Mouse (Mus musculus): ENCODE results near the gene Chst8.

Chst8 gene

GRCm38 (mm10) chr7:34675831-34676514, 136.5 kb downstream of the Chst8 start:
- ChIA-PET POLR2A (interaction anchor here in 3 of 4 experiments (0.6 to 2.9 kb wide), 12 partner anchors 25 to 501 kb away, joined by 3 to 13 read pairs (median 4); no protein-coding TSS in a partner anchor), CTCF (interaction anchor here (0.5 to 6.3 kb wide), 49 partner anchors 10 to 740 kb away, joined by 3 to 50 read pairs (median 4); no protein-coding TSS in a partner anchor)

GRCm38 (mm10) chr7:34675120-34675790, 137.3 kb downstream of the Chst8 start:
- CTCF ChIA-PET = interaction anchor here (0.5 to 6.3 kb wide), 39 partner anchors 15 to 741 kb away, joined by 3 to 50 read pairs (median 4); no protein-coding TSS in a partner anchor

GRCm38 (mm10) chr7:34672916-34673315, 139.6 kb downstream of the Chst8 start:
- ChIA-PET CTCF (interaction anchor here (0.6 to 6.3 kb wide), 24 partner anchors 18 to 269 kb away, joined by 3 to 50 read pairs (median 4); no protein-coding TSS in a partner anchor), POLR2A (interaction anchor here (0.6 to 8.6 kb wide), 6 partner anchors 18 to 283 kb away, joined by 3 to 78 read pairs (median 8); no protein-coding TSS in a partner anchor)

More at GRCm38 (mm10) chr7:34675120-34675790, 137.3 kb downstream of the Chst8 start:
- POLR2A ChIA-PET = interaction anchor here in 3 of 4 experiments (0.6 to 8.6 kb wide), 22 partner anchors 20 to 502 kb away, joined by 3 to 78 read pairs (median 4); no protein-coding TSS in a partner anchor

GRCm38 (mm10) chr7:34671911-34672310, 140.6 kb downstream of the Chst8 start:
- POLR2A ChIA-PET = interaction anchor here in 2 of 4 experiments (1.1 to 8.6 kb wide), 6 partner anchors 48 to 269 kb away, joined by 3 to 78 read pairs (median 4); no protein-coding TSS in a partner anchor
- CTCF ChIA-PET = interaction anchor here (0.5 to 3.9 kb wide), 16 partner anchors 50 to 1203 kb away, joined by 3 to 29 read pairs (median 4); no protein-coding TSS in a partner anchor

GRCm38 (mm10) chr7:34670778-34671177, 141.7 kb downstream of the Chst8 start:
- ChIA-PET CTCF (interaction anchor here (0.6 to 3.1 kb wide), 22 partner anchors 15 to 506 kb away, joined by 3 to 27 read pairs (median 4); no protein-coding TSS in a partner anchor), POLR2A (interaction anchor here in 3 of 4 experiments (0.5 to 8.6 kb wide), 31 partner anchors 12 to 539 kb away, joined by 3 to 78 read pairs (median 5); partner anchors contain the start of gene Kctd15 (in 1 of the 3))

GRCm38 (mm10) chr7:34669336-34669735, 143.2 kb downstream of the Chst8 start:
- CTCF ChIA-PET = interaction anchor here in 3 of 4 experiments (0.5 to 3.1 kb wide), 21 partner anchors 8 to 402 kb away, joined by 3 to 27 read pairs (median 5); partner anchors contain the start of gene Kctd15 (in 1 of the 3)

GRCm38 (mm10) chr7:34667874-34668273, 144.6 kb downstream of the Chst8 start:
- POLR2A ChIA-PET = interaction anchor here in 3 of 4 experiments (0.5 to 8.6 kb wide), 16 partner anchors 9 to 278 kb away, joined by 3 to 78 read pairs (median 6); partner anchors contain the start of gene Kctd15 (in 1 of the 3)
- CTCF ChIA-PET = interaction anchor here in 3 of 4 experiments (0.8 to 2.2 kb wide), 5 partner anchors 13 to 261 kb away, joined by 3 to 14 read pairs (median 9); no protein-coding TSS in a partner anchor

More at GRCm38 (mm10) chr7:34669336-34669735, 143.2 kb downstream of the Chst8 start:
- POLR2A ChIA-PET = interaction anchor here (0.5 to 8.6 kb wide), 41 partner anchors 9 to 544 kb away, joined by 3 to 78 read pairs (median 4); partner anchors contain the start of genes Kctd15 (in 1 of the 4) and Pdcd2l (in 1 of the 4)

- CTCF ChIA-PET = interaction anchor here in 2 of 4 experiments (0.7 to 1.0 kb wide), 3 partner anchors 12 to 308 kb away, joined by 3 to 4 read pairs (median 3); no protein-coding TSS in a partner anchor
- POLR2A ChIA-PET = interaction anchor here in 3 of 4 experiments (0.6 to 2.3 kb wide), 9 partner anchors 9 to 273 kb away, joined by 3 to 9 read pairs (median 3); no protein-coding TSS in a partner anchor
These were observed 149.4 kb downstream of the Chst8 start for GRCm38 (mm10) chr7:34663145-34663544.

- CTCF ChIA-PET = interaction anchor here in 2 of 4 experiments (0.6 to 0.7 kb wide), 2 partner anchors 145 to 200 kb away, joined by 3 to 7 read pairs; no protein-coding TSS in a partner anchor
- POLR2A ChIA-PET = interaction anchor here in 3 of 4 experiments (0.5 to 2.3 kb wide), 8 partner anchors 8 to 273 kb away, joined by 3 to 9 read pairs (median 4); no protein-coding TSS in a partner anchor
These were observed 150.3 kb downstream of the Chst8 start for GRCm38 (mm10) chr7:34662227-34662626.

GRCm38 (mm10) chr7:34659386-34660085, 153.0 kb downstream of the Chst8 start:
- ChIA-PET POLR2A (interaction anchor here in 3 of 4 experiments (0.6 to 7.5 kb wide), 10 partner anchors 8 to 270 kb away, joined by 3 to 75 read pairs (median 4); no protein-coding TSS in a partner anchor), CTCF (interaction anchor here (0.7 to 1.3 kb wide), 4 partner anchors 15 to 121 kb away, joined by 3 to 9 read pairs (median 4); no protein-coding TSS in a partner anchor)

- CTCF ChIA-PET = interaction anchor here in 2 of 4 experiments (0.6 to 3.0 kb wide), 5 partner anchors 12 to 41 kb away, joined by 3 to 14 read pairs (median 4); no protein-coding TSS in a partner anchor
- POLR2A ChIA-PET = interaction anchor here in 3 of 4 experiments (0.6 to 7.5 kb wide), 7 partner anchors 12 to 267 kb away, joined by 3 to 75 read pairs (median 3); no protein-coding TSS in a partner anchor
These were observed 155.9 kb downstream of the Chst8 start, which contains the start of gene Kctd15 for GRCm38 (mm10) chr7:34656632-34657031. Kctd15 (minus strand) TSS chr7:34656732.

- POLR2A ChIA-PET = interaction anchor here in 3 of 4 experiments (0.6 to 7.5 kb wide), 24 partner anchors 7 to 401 kb away, joined by 3 to 75 read pairs (median 5); no protein-coding TSS in a partner anchor
- CTCF ChIA-PET = interaction anchor here in 3 of 4 experiments (0.8 to 3.0 kb wide), 12 partner anchors 13 to 248 kb away, joined by 3 to 14 read pairs (median 4); no protein-coding TSS in a partner anchor
These were observed 157.2 kb downstream of the Chst8 start for GRCm38 (mm10) chr7:34655086-34655839.

GRCm38 (mm10) chr7:34654441-34655085, 157.9 kb downstream of the Chst8 start:
- CTCF ChIA-PET = interaction anchor here in 3 of 4 experiments (0.8 to 3.0 kb wide), 10 partner anchors 14 to 247 kb away, joined by 3 to 14 read pairs (median 6); no protein-coding TSS in a partner anchor
- POLR2A ChIA-PET = interaction anchor here in 3 of 4 experiments (1.0 to 7.5 kb wide), 22 partner anchors 8 to 401 kb away, joined by 3 to 75 read pairs (median 6); no protein-coding TSS in a partner anchor

GRCm38 (mm10) chr7:34653731-34654440, 158.6 kb downstream of the Chst8 start:
- CTCF ChIA-PET = interaction anchor here in 3 of 4 experiments (0.5 to 3.0 kb wide), 9 partner anchors 15 to 246 kb away, joined by 3 to 14 read pairs (median 4); no protein-coding TSS in a partner anchor
- POLR2A ChIA-PET = interaction anchor here (0.5 to 7.5 kb wide), 31 partner anchors 9 to 490 kb away, joined by 3 to 75 read pairs (median 4); no protein-coding TSS in a partner anchor

Data from embryonic stem cell, embryonic (primary cell).